Mouse (Mus musculus) frontal cortex, postnatal 25 days (tissue): ENCODE results near the gene Acbd4.

Experiments used
- DNase-seq, 2 experiments: peaks; one replicate each; pipeline ENCODE4 v3.0.0; 2022; ENCODE audit warnings: low spot score in 2 of 2

The Acbd4 gene

DNA sequence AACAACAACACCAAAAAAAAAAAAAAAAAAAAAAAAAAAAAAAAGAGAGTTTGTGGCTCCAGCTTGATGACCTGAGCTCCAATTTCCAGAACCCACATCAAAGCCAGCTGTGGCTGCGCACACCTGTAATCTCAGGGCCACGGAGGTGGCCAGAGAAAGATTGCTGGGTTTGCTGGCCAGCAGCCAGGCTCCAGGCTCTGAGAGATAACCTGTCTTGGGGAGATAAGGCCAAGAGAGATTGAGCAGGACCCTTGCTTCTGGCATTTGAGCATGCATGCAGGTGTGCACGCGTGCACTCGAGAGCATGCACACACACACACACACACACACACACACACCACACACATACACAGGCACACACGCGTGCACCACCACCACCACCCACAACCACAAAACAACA, 8.2 kb upstream of the Acbd4 start:
- no peak for DNase-seq

DNA sequence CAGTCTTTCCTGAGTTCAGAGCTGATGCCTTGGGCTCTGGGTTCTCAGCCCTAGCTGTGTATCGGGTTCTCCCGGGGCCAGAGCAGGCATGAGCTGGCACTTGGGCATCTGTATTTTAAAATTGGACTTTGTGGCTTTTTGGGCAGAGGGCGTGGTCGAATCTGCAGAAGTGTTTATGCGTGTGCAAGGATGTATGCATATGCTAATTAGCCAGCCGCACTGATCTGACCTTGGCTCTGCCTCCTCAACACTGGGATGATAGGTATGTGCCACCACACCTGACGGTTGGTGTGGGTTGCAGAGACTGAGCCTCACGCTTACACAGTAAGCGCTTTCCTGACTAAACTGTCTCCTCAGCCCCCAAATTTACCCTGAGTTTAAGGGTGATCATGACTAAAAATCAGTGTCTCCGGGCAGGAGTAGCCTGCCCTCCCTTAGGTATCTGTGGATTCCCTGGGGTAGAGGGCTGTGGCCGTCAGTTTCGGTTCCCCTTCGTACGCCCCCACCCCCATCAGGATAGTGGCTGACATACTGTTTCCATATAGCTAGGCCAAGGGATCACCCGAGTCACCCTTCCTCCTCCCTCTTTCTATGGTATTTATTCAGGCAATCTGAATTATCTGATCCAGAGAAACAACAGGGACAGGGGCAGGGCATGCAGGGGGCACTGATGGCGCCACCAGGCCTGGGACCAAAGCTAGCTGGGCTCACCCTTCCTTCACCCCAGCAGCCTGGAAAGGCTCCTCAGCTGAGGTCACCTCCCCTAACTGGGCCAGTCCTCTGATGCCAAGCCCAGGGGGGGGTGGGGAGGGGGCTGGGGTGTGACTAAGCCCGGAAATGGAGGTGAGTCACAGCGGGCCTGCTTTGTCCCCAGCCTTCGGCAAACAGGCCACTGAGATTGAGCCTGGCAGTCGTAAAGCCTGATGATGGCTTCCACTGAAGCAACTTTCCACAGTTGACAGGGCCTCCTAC, 7.3 kb upstream of the Acbd4 start:
- DNase-seq: no peak

DNA sequence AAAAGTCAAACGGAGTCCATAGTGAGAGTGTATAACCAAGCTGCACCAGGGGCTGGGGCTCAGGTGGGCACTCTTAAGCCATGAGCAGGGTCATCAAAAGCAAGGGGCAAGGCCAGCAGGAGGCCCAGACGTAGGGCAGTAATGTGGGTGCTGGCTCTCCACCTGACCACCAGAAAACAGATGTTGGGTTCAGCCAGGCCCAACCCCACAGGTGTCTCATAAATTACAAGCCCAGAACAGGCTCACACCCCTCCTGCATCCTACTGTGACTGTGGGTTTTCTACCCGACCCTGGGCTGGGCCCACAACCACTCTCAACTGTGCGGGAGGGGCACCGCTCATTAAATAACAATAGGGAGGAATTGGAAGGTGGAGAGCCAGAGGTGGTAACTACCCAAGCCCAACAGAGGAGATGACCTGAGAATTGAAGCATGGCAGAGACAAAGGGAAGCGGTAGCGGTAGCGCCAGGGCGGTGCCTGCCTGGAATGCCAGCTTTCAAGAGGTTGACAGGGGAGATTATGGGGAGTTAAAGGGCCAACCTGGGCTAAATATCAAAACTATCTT, 6.3 kb upstream of the Acbd4 start:
- no peak for DNase-seq

DNA sequence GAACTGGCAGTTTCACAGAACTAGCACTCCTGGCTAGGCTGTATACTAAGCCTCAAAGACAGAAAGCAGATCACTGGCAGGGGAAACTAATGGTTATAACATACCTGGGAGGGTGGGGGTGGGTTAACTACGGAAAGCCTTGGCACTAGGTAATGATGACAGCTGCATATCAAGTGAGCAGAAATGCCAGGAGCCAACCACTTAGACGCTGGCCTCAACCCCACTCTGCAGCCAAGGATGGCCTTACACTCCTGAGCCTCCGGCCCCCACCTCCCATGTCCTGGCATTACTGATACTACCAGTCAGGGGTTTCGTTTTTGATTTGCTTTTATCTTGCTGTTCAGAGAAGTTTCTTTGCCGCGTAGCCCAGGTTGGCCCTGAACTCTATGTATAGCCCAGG, 5.7 kb upstream of the Acbd4 start:
- no peak for DNase-seq

DNA sequence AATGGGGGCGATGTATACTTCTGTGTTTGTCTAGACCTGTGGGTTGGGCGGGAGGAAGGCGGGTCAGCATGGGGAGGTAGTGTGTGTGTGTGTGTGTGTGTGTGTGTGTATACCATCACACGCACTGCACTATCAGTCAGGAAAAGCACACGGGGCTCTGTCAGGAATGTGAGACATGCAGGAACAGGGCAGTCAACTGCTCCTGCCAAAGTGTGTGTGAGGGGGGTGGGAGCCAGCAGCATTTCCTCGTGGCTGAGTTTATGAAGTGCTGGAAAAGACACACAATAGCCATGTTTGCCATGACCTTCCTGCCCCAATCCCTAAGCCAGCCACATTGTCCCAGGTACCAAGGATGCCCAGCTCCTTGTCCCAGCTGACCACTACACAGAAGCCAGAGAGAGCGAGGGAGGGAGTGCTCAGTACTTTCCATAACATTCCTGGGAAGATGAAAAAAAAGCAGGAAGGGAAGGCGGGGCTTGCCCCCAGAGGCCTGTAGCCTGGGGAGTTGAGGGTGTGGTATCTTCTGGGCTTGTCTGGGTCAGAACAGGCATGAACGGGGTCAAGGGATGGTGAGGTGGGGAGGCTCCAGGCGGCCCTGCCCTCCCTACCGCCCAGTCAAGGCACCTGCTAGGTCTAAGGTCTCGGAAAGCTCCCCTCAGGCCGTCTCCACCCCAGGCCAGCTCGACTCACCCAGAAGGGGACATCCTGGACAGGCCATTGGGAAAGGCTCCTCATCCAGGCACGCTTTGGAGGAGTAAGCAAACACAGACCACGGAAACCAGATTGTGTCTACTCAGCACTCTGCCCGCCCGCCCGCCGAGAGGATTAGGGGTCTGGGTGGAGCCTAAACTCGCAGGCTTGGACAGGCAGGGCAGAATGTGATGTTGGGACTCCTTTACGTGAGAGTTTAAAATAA, 4.2 kb upstream of the Acbd4 start:
- no peak for DNase-seq

DNA sequence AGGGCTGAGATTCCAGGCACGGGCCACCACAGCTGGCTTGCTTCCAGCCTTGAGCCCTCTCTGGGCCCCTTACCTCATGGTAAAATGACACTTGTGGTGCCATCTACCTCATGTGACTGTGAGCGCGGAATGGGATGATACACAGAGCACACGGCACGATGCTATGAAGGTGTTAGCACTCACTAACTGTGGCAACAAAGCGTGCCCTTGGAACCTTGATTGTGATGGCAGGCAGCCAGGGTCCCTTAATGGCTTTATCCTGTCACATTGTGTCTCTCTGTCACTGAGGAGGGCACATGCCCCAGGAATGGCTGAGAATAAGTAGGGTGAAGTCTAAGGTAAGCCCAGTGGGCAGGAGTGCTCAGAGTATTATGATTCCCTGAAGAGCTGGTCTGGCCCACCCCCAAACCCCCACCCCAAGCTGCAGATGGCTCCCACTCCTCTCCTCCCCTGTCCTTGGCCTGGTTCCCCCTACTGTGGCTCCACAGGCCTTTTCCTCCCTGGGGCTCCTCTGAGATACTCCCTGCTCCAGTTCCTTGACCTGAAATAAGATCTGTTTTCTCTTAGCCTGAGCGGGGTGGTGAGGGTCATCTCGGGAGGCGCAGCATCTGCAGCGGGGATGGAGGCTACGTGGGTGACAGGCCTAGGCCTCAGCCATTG, 2.8 kb upstream of the Acbd4 start:
- no peak for DNase-seq

DNA sequence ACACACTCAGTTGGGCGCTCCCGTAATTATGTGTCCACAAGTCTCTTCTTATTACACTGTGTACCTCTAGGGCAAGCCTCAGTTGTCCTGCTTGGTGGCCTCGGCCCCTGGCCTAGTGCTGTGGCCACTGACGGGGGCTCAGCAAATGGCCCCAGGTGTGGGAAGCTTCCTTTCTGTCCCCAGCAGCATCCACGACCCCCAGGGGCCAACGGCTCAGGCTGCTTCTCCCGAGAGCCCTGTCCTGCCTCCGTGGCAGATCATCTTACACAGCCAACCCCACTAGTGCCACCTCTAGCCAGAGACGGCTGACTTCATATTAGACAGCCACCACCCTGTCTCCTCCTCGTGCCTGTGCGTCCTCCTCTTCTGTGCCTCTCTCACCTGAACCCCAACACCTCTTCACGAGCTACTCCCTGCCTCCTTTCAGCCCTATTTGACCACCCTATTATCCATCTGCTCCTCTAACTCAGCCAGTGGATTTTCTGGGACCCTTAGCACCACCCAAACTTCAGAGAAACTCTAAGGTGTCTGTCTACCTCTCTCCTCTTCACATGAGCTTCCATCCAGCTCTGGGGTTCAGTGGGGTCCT, 2.0 kb upstream of the Acbd4 start:
- DNase-seq: no peak

DNA sequence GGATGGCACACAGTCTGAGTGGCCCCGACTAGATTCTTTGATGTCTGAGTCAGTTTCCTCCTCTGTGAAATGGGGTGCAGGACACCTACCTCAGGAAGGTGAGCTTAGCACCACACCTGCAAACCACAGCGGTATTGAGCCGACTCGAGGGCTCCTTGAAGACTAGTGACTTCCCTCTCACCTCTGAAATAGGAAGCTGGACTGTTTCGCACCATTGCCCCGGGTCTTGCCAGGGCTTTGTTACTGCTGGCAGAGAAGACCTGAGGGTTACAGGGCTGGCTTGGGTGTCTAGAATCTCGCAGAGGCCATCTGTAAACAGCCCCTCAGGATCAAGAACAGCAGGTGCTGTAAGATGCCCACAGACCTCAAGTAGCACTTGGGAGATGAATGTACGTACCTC, 1.1 kb upstream of the Acbd4 start:
- no peak for DNase-seq

DNA sequence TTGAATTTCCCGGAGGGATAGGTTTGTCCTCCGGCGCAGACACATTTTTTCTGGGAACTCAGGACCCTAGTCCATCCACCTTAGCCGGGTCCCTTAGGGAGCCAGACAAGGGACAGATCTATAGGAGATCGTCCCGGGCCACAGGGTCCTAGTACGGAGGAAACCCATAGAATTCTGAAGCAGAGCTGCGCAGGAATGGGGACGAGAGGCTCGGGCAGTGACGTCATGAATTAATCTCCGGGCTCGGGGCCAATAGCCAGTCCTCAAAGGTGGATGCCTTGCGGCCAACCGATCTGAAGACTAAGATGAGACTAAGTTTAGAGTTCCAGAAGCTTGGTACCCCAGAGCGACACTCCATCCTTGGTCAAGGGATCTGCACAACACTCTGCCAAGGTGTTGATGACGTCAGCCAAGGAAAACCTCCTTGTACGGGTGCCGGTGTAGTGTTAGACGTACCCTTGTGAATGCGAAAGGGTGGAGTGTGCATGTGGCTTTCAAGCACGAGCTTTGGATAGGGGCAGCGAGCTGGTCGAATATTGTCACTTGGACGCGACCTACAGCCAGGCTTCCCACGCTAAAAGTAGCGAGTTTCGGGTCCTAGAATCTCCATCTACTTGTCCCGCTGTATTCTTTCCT, 502 bp downstream of the Acbd4 start:
- DNase-seq: peak; percentile 61 to 65

DNA sequence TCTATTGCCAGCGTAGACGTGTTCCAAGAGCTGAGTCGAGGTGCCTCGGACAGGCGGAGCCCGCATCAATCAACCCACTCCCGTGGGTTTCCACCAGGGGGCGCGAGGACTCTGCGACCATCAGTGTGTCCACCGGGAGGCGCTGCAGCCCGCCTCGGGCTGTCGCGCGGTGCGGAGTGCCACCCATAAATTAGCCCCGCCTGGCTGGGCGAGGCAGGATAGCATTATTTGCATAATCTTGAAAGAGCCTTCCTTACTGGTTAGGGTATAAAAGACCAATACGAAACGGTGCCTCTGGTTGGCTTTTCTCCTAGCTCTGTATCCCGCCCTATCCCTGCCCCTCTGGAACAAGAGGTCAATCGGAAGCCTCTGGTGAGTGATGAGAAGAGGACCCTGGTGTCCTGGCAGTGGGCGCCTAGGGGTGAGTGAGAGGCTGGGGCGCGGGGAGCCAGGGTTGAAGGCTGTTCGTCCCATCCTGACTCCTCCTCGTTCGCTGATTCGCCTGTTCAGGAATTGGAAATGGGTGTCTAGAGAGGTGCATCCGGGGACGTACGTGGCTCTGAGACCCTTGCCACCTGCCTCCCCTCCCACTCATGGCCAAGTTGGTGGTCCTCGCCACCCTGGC, 1.4 kb downstream of the Acbd4 start:
- DNase-seq: peak; percentile 93 to 96

DNA sequence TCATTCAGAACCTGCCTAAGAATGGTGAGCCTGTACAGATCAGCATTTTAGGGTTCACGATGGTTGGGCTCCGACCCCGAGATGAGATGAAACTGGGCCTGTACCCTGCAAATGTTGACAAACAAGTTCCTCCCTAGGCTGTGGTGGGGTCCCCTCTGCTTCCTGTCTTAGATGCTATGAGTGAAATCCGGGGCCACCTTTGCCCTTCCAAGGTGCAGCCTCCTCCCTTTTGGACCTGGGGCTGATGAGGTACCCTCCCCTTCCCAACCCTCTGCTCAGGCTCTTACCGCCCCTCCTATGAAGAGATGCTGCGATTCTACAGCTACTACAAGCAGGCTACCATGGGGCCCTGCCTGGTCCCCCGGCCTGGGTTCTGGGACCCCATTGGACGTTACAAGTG, 2.1 kb downstream of the Acbd4 start:
- no peak for DNase-seq

DNA sequence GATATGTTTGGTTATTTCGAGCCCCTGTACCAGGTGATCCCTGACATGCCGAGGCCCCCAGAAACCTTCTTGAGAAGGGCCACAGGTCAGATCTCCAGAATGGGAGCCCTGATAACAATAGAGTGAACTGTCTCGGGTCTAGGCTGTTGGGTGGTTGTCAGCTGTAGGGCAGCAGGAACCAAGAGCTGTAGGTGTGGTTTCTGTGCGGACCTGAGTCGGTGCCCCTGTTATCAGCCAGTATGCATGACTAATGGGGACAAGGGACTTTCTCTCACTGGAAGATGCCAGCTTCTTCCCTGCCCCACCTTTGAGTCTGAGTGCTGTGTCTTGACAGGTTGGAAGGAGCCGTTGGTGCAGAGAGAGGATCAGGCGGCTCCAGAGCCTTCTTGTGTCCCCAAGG, 3.0 kb downstream of the Acbd4 start:
- no peak for DNase-seq

DNA sequence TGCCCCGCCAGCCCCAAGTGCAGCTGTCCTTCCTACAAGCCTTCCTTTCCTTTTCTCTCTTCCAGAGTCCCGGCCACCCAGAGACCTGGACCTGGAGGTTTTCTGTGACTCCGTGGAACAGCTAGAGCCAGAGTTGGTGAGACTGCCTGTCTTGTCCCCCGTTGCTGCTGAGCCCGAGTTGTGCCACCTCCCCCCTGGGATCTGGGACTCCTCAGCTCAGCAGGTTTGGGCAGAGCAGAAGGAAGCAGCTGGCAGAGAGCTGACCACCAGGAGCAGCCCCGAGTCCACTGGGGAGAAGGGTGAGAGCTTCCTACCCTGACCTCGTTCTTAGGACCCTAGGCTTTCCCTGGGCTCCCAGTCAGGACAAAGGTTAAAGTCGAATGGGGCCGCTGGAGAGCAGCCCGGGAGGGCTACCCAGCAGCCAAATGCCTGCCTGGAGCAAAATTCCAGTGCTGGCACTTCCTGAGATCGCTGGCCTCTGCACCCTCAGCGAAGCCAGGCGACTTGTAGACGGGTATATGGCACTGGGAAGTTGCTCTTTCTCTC, 3.8 kb downstream of the Acbd4 start:
- no peak for DNase-seq

DNA sequence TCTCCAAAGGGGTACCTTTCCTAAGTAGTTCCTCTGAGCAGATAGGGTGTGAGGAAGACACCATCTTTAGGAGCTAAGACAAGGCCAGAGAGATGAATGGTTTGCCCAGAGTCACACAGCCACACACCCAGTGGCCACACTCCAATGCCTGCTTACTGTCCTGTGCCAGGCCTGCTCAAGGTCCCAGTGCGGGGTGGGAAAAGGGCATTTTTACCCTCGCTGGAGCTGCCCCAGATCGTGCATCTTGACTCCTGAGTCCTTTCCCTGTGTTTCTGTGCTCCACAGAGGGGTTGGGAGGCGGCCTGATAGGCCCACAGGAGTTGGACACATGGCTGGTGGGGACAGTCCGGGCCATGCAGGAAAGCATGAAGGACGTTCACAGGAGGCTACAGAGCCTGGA, 4.3 kb downstream of the Acbd4 start:
- DNase-seq: no peak

DNA sequence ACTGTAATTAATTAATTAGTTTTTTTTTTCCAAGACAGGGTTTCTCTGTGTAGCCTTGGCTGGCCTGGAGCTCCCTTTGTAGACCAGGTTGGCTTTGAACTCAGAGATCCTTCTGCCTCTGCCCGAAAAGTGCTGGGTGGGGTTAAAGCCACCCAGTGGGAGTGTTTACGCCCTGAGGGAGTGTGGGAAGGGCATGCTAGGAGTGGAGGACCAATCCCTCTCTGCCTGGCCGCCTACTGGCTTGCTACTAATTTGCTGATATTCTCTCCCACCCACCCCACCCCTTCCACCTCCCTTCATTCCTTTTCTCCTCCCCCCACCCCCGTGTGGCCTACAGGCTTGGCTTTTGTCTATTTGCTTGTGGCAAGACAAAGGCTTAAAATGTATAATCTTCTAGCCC, 4.9 kb downstream of the Acbd4 start:
- no peak for DNase-seq

DNA sequence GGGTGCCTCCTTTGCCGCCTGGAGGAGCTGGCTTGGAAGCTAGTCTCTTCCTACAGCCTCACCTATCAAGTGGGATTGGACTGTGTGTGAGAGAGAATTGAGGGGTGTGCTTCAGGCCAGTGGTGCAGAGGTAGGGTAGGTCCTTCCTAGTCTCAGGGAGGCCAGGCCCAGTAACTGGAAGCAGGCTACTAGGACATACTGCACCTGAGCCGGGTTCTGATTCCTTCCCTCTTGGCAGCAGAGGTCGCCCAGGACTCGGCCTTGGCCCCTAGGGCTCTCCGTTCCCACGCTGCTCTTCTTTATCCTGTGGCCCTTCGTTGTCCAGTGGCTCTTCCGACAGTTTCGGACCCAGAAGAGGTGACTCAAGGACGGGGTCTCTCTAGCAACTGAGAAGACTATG, 9.8 kb downstream of the Acbd4 start:
- no peak for DNase-seq

DNA sequence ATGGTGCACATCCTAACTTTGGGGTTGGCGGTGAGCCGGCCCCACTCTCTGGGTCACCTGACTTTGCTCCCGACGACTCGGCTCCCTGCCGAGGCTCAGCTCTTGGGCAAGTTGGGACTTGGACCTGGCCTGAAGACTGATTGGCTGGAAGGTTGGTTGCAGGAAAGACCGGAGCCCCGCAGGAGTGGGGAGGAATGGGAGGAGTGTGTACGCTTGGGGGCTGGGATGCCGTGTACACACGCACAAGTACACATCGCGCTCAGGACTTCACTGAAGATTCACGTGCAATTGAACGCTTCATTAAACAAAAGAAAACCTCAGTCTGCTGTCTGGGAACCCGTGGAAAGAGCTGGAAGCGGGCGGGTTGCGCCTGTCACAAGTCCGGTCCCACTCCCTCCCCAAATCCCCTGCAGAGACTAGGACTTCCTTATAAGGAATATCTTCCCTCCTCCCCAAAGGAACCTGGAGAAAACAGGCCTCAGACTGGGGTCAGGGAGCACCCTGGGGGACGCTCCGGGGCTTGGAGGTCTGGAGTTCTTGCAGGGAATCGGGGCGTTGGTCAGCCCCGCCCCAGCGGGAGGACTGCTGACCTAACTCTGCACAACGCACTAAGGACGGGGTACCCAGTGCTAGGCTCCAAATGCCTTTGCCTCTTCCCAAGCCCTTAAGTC, 10.5 kb downstream of the Acbd4 start:
- no peak for DNase-seq

DNA sequence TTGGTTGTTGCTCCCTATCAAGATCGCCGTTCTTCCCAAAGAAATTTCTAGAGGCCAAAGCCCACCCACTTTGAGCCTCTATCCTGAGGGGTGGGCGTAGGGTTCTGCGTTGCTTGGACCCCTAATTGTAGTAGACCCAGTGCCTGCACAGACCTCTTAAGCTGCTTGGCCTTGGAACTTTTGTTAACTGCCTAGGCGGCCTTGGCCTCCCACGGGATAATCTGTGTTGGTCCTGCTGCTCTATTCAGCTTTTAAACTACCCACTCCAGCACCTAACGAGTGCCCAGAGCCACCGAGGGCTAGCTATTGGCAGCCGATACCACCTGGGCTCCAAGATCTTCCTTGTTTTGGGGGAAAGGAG, 11.1 kb downstream of the Acbd4 start:
- no peak for DNase-seq

DNA sequence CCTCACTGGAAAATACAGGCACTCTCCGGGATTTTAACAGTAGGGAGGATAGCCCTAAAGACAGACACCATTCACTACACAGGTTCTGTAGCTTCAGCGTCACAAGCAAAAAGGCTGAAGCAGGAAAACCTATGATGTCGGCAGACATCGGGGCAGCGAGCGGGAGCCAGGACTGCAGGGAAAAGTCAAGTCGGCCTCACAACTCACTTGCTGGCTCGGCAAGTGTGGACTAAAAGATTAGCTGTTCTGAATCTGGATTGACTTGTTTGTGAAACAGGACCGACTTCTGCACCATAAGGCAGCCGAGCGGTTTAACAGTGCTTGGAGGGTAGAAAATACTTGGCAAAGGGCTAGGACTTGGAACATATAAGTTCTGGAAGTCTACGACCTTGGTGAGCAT, 11.5 kb downstream of the Acbd4 start:
- DNase-seq: no peak

DNA sequence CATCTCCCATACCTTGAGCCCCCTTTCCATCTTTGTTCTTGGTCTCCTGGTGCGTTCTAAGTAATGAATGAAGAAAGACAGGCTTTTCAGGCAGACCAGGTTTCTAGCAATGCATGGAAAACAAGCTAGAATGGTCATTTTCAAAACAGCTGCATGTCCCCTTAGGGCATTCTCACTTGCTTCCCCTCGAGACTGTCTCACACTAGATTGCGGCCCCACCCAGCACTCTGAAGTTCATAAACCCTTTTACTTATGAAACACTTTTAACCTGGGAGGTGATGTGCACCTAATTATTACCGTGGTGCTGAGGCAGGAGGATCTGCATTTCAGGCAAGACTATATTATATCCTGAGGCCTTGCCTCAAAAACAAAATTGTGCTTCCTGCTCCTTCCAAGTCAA, 12.3 kb downstream of the Acbd4 start:
- DNase-seq: no peak
